Mouse (Mus musculus): ENCODE data around the gene Srrm1.

GRCm38 (mm10) chr4:135296565-135296964, 56.6 kb downstream of the Srrm1 start:
- no peak for TF ChIP-seq CTCF (IDR thresholded peaks at IDR 0.05; ENCODE audit: low read depth, low read length)
- TF ChIP-seq POLR2A (IDR thresholded peaks at IDR 0.05; ENCODE audit: borderline replicate concordance, low read depth, low read length) = no peak

All from bone marrow macrophage, adult 2 months (primary cell).